Mouse (Mus musculus) midbrain, embryonic 11.5 days (tissue): ENCODE data around the gene Ctbp2. TPM values are rescaled to one million over a fixed set of nuclear protein-coding genes. Genes with fewer than 3 reads are reported as not detected.

Source experiments
- ATAC-seq: fragments of 200-750 bp; cut with Nextera tagmentation; 2 replicates; pipeline ENCODE4 v1.8.0; 2017; ENCODE audit warnings: moderate TSS enrichment, moderate library complexity; ENCODE audit not compliant: low FRiP score
- DNase-seq: peaks from one replicate; pipeline ENCODE4 v3.0.0; 2015; ENCODE audit warnings: low spot score; ENCODE audit errors: missing footprints
- H3K27ac ChIP-seq: fragments of 300-500 bp; sonication (generic); 2 replicates; pipeline ENCODE4 v1.5.1; 2014; ENCODE audit warnings: low read depth, low read length
- H3K27me3 ChIP-seq: fragments of 300-500 bp; sonication (generic); 2 replicates; pipeline ENCODE4 v1.6.1; 2014; ENCODE audit warnings: mild to moderate bottlenecking, low read length, moderate library complexity, mixed read lengths; ENCODE audit not compliant: control insufficient read depth, insufficient read depth
- H3K36me3 ChIP-seq: fragments of 300-500 bp; sonication (generic); 2 replicates; pipeline ENCODE4 v1.6.1; 2014; ENCODE audit warnings: mild to moderate bottlenecking, low read length, moderate library complexity, mixed read lengths; ENCODE audit not compliant: control insufficient read depth, insufficient read depth
- H3K4me1 ChIP-seq: fragments of 300-500 bp; sonication (generic); 2 replicates; pipeline ENCODE4 v1.6.1; 2014; ENCODE audit warnings: low read length; ENCODE audit not compliant: control insufficient read depth, insufficient read depth
- H3K4me2 ChIP-seq: fragments of 300-500 bp; sonication (generic); 2 replicates; pipeline ENCODE4 v1.6.1; 2014; ENCODE audit warnings: mild to moderate bottlenecking, moderate library complexity
- H3K4me3 ChIP-seq: fragments of 300-500 bp; sonication (generic); 2 replicates; pipeline ENCODE4 v1.5.1; 2014; ENCODE audit warnings: low read depth, low read length
- H3K9ac ChIP-seq: fragments of 300-500 bp; sonication (generic); 2 replicates; pipeline ENCODE4 v1.6.1; 2014; ENCODE audit warnings: low read length
- H3K9me3 ChIP-seq: fragments of 300-500 bp; sonication (generic); 2 replicates; pipeline ENCODE4 v1.6.1; 2016; ENCODE audit warnings: low read length; ENCODE audit not compliant: control insufficient read depth
- WGBS: fragments of 180-500 bp; shearing (Covaris S2); extraction: QIAGEN DNeasy Blood & Tissue Kit; methylation state at CpG from one replicate; pipeline ENCODE4 v1.1.7; 2014; 5-methylcytosine and 5-hydroxymethylcytosine counted together
- polyA plus RNA-seq: library from polyadenylated mRNA; unstranded; fragments of >200 nt; fragmentation: Nextera tagmentation; extraction: Ambion mirVana; gene quantifications from 2 replicates; pipeline ENCODE4 v1.2.1, GENCODE M21; 2014

Gene Ctbp2
- polyA plus RNA-seq, 1 experiment from 2014 or later: 131 TPM

GRCm38 (mm10) chr7:132982639-132983038, 141.5 kb downstream of the Ctbp2 start:
- ATAC-seq (peak; percentile 48), DNase-seq (peak; percentile 83)
- Histone ChIP-seq H3K4me1 (peaks cover 5% of the 10 kb centered on the region), H3K27ac (no peak overlapping the region), H3K36me3 (peaks cover 2% of the 10 kb centered on the region; the same call in 1 of the 2 replicates), H3K9ac (no peak overlapping the region), H3K4me3 (no peak overlapping the region), H3K27me3 (no peaks in the 10 kb centered on the region), H3K4me2 (no peak overlapping the region), H3K9me3 (no peaks in the 10 kb centered on the region)
- 44% methylated on average over 3 of the region's 3 CpGs for WGBS

- 97% methylated on average over 2 of the region's 2 CpGs for WGBS
- DNase-seq: peak; percentile 4
- Histone ChIP-seq H3K36me3 (peaks cover 2% of the 10 kb centered on the region; the same call in 1 of the 2 replicates), H3K4me2 (no peak overlapping the region), H3K4me3 (no peak overlapping the region), H3K9me3 (no peaks in the 10 kb centered on the region), H3K27ac (no peak overlapping the region), H3K27me3 (no peaks in the 10 kb centered on the region), H3K4me1 (peaks cover 5% of the 10 kb centered on the region), H3K9ac (no peak overlapping the region)
- no peak for ATAC-seq
Measured at GRCm38 (mm10) chr7:132977981-132978380, 146.2 kb downstream of the Ctbp2 start.

GRCm38 (mm10) chr7:132976079-132976478, 148.1 kb downstream of the Ctbp2 start:
- DNase-seq: peak; percentile 37
- ATAC-seq: no peak
- no peak overlapping the region for H3K27ac ChIP-seq
- no peaks in the 10 kb centered on the region for H3K27me3 ChIP-seq
- H3K4me2 ChIP-seq: no peak overlapping the region
- H3K9ac ChIP-seq: no peak overlapping the region
- no peaks in the 10 kb centered on the region for H3K9me3 ChIP-seq
- 90% methylated on average over 2 of the region's 2 CpGs for WGBS
- no peak overlapping the region for H3K4me3 ChIP-seq
- H3K4me1 ChIP-seq: no peaks in the 10 kb centered on the region
- peaks cover 2% of the 10 kb centered on the region; the same call in 1 of the 2 replicates for H3K36me3 ChIP-seq

- 94% methylated on average over 2 of the region's 2 CpGs for WGBS
- DNase-seq: no peak
Measured at GRCm38 (mm10) chr7:132972079-132972478, 152.1 kb downstream of the Ctbp2 start.

GRCm38 (mm10) chr7:132965707-132966106, 158.4 kb downstream of the Ctbp2 start:
- Histone ChIP-seq H3K4me2 (no peak overlapping the region), H3K27ac (no peak overlapping the region), H3K9me3 (no peaks in the 10 kb centered on the region), H3K27me3 (no peaks in the 10 kb centered on the region), H3K36me3 (no peaks in the 10 kb centered on the region), H3K9ac (no peak overlapping the region), H3K4me3 (no peak overlapping the region), H3K4me1 (no peaks in the 10 kb centered on the region)
- WGBS: 84% methylated on average over 2 of the region's 2 CpGs
- ATAC-seq: no peak
- no peak for DNase-seq

More at GRCm38 (mm10) chr7:132972079-132972478, 152.1 kb downstream of the Ctbp2 start:
- ATAC-seq: no peak
- Histone ChIP-seq H3K4me3 (no peak overlapping the region), H3K36me3 (no peaks in the 10 kb centered on the region; the same call in 1 of the 2 replicates), H3K9me3 (no peaks in the 10 kb centered on the region), H3K27ac (no peak overlapping the region), H3K27me3 (no peaks in the 10 kb centered on the region), H3K4me2 (no peak overlapping the region), H3K9ac (no peak overlapping the region), H3K4me1 (no peaks in the 10 kb centered on the region)

- Histone ChIP-seq H3K36me3 (no peaks in the 10 kb centered on the region), H3K9me3 (no peaks in the 10 kb centered on the region), H3K27me3 (no peaks in the 10 kb centered on the region), H3K4me2 (no peak overlapping the region), H3K27ac (no peak overlapping the region), H3K9ac (no peak overlapping the region), H3K4me1 (no peaks in the 10 kb centered on the region), H3K4me3 (no peak overlapping the region)
- ATAC-seq (no peak), DNase-seq (no peak)
- WGBS: 87% methylated on average over 3 of the region's 3 CpGs
Measured at GRCm38 (mm10) chr7:132964395-132964794, 159.8 kb downstream of the Ctbp2 start.

GRCm38 (mm10) chr7:132950613-132951012, 173.5 kb downstream of the Ctbp2 start:
- H3K36me3 ChIP-seq: no peaks in the 10 kb centered on the region
- H3K9me3 ChIP-seq: no peaks in the 10 kb centered on the region
- no peak overlapping the region for H3K27ac ChIP-seq
- 94% methylated on average over 3 of the region's 3 CpGs for WGBS
- DNase-seq: no peak
- no peak overlapping the region for H3K4me3 ChIP-seq
- no peak for ATAC-seq
- no peak overlapping the region for H3K9ac ChIP-seq
- H3K4me1 ChIP-seq: no peaks in the 10 kb centered on the region
- no peak overlapping the region for H3K4me2 ChIP-seq
- H3K27me3 ChIP-seq: no peaks in the 10 kb centered on the region

- Histone ChIP-seq H3K27ac (no peak overlapping the region), H3K4me3 (no peak overlapping the region), H3K9me3 (no peaks in the 10 kb centered on the region), H3K4me1 (no peaks in the 10 kb centered on the region), H3K27me3 (no peaks in the 10 kb centered on the region), H3K9ac (no peak overlapping the region), H3K4me2 (no peak overlapping the region), H3K36me3 (no peaks in the 10 kb centered on the region)
- ATAC-seq: no peak
- 93% methylated on average over 4 of the region's 4 CpGs for WGBS
- DNase-seq: no peak
Measured at GRCm38 (mm10) chr7:132949968-132950367, 174.2 kb downstream of the Ctbp2 start.

GRCm38 (mm10) chr7:132940569-132940968, 183.6 kb downstream of the Ctbp2 start:
- H3K27ac ChIP-seq: no peak overlapping the region
- no peak overlapping the region for H3K9ac ChIP-seq
- DNase-seq (no peak), ATAC-seq (no peak)
- H3K27me3 ChIP-seq: no peaks in the 10 kb centered on the region
- 89% methylated on average over 2 of the region's 2 CpGs for WGBS
- H3K9me3 ChIP-seq: no peaks in the 10 kb centered on the region
- no peak overlapping the region for H3K4me3 ChIP-seq
- no peak overlapping the region for H3K4me2 ChIP-seq
- no peaks in the 10 kb centered on the region for H3K36me3 ChIP-seq
- H3K4me1 ChIP-seq: no peaks in the 10 kb centered on the region
